Mouse (Mus musculus) hematopoietic stem cell, adult 5-6 weeks (primary cell): ENCODE measurements around the gene Hcrt. TPM values are rescaled to one million over a fixed set of nuclear protein-coding genes. Genes with fewer than 3 reads are reported as not detected.
"Not testable (repeated sequence)": the region's sequence is repeated elsewhere in the genome, so short reads cannot be mapped to it uniquely, and the experiment has no call there.

Experiments
- ATAC-seq, 2 experiments: fragments of 125-278 bp in 1 of 2; replicated peaks in 1 of 2; 2 replicates each; pipeline ENCODE4 v1.8.0; 2016 to 2017; ENCODE audit warnings: inconsistent platforms in 2 of 2, mild to moderate bottlenecking in 2 of 2, moderate number of reproducible peaks in 2 of 2, low read depth in 1 of 2, moderate TSS enrichment in 1 of 2; ENCODE audit not compliant: low FRiP score in 2 of 2, poor library complexity in 2 of 2, severe bottlenecking in 2 of 2, insufficient read depth in 1 of 2, low TSS enrichment in 1 of 2
- total RNA-seq: library from RNA; stranded (forward); fragments of 172-1452, 232-1000 nt; gene quantifications from 2 replicates; pipeline ENCODE4 v1.2.3, GENCODE M21; 2017

The Hcrt gene
- not detected in 2 replicates for total RNA-seq

- no peak for ATAC-seq
Measured at GRCm38 (mm10) chr11:100762831-100763230, at the start of gene Hcrt. Gene Hcrt (minus strand): TSS chr11:100762931.

- ATAC-seq, result no peak
Measured at GRCm38 (mm10) chr11:100811132-100811531, 48.4 kb upstream of the Hcrt start.

- ATAC-seq, result no peak
Measured at GRCm38 (mm10) chr11:100810516-100810915, 47.8 kb upstream of the Hcrt start.

GRCm38 (mm10) chr11:100806380-100807305, 43.9 kb upstream of the Hcrt start:
- ATAC-seq, result no peak

GRCm38 (mm10) chr11:100805535-100805934, 42.8 kb upstream of the Hcrt start:
- no peak for ATAC-seq

DNA sequence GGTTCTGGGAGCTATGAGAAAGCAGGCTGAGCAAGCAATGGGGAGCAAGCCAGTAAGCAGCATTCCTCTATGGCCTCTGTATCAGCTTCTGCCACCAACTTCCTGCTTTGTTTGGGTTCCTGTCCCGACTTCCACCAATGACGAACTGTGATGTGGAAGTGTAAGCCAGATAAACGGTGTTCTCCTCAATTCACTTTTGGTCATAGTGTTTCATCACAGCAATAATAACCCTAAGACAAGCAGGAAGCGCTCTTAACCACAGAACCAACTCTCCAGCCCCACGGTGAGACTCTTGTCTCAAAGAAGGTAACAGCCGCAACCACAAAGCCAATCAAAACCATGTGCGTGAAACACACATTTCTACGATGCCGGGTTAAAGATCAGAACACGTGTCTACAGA, 41.7 kb upstream of the Hcrt start:
- peak; percentile 14 to 17; a peak in 1 of 4 replicates for ATAC-seq

GRCm38 (mm10) chr11:100799426-100799825, 36.7 kb upstream of the Hcrt start:
- no peak for ATAC-seq

GRCm38 (mm10) chr11:100796585-100796984, 33.9 kb upstream of the Hcrt start:
- ATAC-seq, result no peak

DNA sequence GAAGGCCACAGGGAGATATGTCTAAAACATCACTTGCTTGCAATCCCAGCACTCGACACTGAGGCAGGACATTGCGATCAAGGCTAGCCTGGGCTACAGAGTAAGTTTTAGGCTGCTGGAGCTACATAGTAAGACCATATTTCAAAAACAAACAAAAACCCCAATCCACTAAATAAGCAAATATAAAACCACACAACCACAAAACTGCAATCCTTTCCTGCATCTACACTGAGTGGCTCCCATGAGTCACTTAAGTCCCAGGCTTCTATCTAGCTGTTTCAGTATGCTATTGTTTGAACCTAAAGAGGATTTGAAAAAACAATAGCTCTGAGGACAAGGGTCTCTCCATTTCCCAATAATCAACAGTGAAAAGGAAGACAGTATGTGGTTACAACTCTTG, 32.7 kb upstream of the Hcrt start:
- no peak for ATAC-seq

DNA sequence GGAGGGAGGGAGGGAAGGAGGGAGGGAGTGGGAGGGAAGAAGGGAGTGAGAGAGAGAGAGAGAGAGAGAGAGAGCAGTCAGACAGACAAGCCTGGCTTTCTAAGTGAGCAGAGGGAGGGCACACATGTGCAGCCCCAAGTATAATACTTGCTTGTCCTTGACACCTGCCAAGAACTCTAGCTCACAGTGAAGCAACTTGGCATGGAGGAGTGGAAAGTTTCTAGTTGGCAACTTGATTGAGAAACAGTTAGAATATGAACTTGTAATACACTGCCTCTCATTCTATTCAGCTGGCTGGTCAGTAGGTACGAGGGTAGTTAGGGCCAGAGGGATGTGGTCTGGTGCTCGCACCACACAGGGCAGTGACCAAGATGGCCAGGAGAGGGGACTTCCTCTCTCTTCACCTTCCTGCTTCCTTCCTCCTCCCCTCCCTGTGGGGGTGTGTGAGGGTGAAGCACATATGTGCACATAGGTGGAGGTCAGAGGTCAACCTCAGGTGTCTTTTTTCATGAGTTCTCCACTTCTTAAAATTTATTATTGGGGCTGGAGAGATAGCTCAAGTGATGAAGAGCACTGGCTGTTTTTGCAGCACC, 28.8 kb upstream of the Hcrt start:
- ATAC-seq, result no peak

DNA sequence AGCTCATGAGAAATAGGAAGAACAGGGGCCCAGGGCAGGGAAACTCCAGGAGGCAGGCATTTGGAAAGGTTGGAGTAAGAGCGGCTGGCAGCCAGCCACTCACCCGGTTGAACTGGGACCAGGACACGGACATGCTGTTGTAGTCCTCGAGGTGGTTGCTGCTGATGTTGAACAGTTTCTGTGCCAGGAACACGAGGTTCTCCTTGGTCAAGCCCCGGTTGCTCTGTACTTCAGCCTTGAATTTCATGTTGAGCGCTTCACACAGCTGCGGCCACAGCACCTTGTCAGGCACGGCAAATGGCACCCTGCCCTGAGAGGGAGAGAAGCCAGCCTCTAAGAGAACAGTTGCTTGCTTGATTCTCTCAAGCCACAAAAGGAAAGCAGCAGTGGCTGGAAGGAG, 27.9 kb upstream of the Hcrt start:
- ATAC-seq, result not testable (repeated sequence)

GRCm38 (mm10) chr11:100789702-100790101, 27.0 kb upstream of the Hcrt start:
- ATAC-seq, result no peak

DNA sequence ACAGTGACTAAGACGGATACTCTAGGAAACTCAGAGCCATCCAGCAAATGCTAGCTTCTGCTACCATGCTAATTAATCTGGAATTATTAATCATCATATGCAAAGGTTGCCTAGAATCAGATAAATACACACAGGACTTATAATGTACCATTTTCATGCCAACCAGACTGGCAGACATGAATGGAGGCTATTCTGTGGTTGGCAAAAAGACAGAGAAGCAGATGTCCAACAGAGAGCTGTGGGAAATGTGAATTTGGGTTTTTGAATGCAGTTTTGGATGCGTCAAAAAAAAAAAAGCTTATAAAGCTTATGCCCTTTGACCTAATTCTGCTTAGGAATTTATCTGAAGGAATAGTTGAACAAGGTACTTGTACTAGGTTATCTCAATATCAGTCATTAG, 23.0 kb upstream of the Hcrt start:
- no peak for ATAC-seq

DNA sequence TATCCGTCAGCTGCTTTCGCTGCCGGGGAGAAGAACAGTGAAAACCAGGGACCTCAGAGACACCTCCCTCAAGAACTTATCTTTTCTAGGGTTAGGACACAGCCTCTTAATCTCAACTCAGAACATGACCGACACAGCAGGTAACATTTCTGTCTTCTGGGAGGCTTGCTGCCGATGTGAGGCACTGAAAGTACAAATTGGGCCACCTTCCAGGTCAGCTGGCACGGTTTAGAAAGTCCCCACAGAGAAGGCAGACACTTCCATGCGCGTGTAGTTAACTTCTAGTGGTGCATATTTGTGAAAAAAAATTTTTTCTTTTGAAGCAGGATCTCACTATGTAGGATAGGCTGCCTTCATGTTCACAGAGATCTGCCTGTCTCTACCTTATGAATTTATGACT, 21.6 kb upstream of the Hcrt start:
- ATAC-seq, result no peak

- ATAC-seq, result no peak
Measured at GRCm38 (mm10) chr11:100782568-100782967, 19.8 kb upstream of the Hcrt start.

- no peak for ATAC-seq
Measured at GRCm38 (mm10) chr11:100781763-100782475, 19.2 kb upstream of the Hcrt start.

GRCm38 (mm10) chr11:100780247-100780646, 17.5 kb upstream of the Hcrt start:
- ATAC-seq, result no peak

DNA sequence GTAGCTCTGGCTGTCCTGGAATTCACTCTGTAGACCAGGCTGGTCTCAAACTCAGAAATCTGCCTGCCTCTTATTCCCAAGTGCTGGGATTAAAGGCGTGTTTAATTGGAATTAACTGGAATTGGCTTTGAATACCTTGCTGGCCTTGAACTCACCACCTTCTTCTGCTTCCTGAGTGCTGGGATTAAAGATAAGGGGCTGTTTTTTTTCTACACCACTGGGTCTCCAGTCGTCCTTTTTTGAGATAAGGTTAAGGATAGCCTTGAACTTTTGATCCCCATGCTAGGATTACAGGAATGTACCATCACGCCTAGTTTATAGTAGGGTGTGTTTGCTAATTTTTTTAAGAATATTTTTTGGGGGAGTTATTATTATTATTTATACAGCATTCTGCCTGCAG, 15.3 kb upstream of the Hcrt start:
- ATAC-seq, result no peak
